Mouse (Mus musculus) heart, embryonic 11.5 days (tissue): ENCODE measurements around the gene Cdhr4. TPM values are rescaled to one million over a fixed set of nuclear protein-coding genes. Genes with fewer than 3 reads are reported as not detected.

Experiments used
- ATAC-seq: fragments of 200-750 bp; cut with Nextera tagmentation; replicated peaks from 2 replicates; pipeline ENCODE4 v1.8.0; 2017; ENCODE audit warnings: moderate library complexity; ENCODE audit not compliant: insufficient number of reproducible peaks, low FRiP score, low TSS enrichment
- H3K27ac ChIP-seq: fragments of 300-500 bp; sonication (generic); 2 replicates; pipeline ENCODE4 v1.5.1; 2014; ENCODE audit warnings: mild to moderate bottlenecking, low read depth, low read length
- H3K27me3 ChIP-seq: fragments of 300-500 bp; sonication (generic); 2 replicates; pipeline ENCODE4 v1.6.1; 2014; ENCODE audit warnings: mild to moderate bottlenecking, low read length, mixed read lengths; ENCODE audit not compliant: control insufficient read depth, insufficient read depth
- H3K36me3 ChIP-seq: fragments of 300-500 bp; sonication (generic); 2 replicates; pipeline ENCODE4 v1.6.1; 2014; ENCODE audit warnings: mild to moderate bottlenecking, low read length, moderate library complexity, mixed read lengths; ENCODE audit not compliant: control insufficient read depth, insufficient read depth
- H3K4me1 ChIP-seq: fragments of 300-500 bp; sonication (generic); 2 replicates; pipeline ENCODE4 v1.6.1; 2014; ENCODE audit warnings: low read length; ENCODE audit not compliant: control insufficient read depth, insufficient read depth
- H3K4me2 ChIP-seq: fragments of 300-500 bp; sonication (generic); 2 replicates; pipeline ENCODE4 v1.6.1; 2014; ENCODE audit warnings: mild to moderate bottlenecking, moderate library complexity
- H3K4me3 ChIP-seq: fragments of 300-500 bp; sonication (generic); 2 replicates; pipeline ENCODE4 v1.5.1; 2014; ENCODE audit warnings: low read depth, low read length
- H3K9ac ChIP-seq: fragments of 300-500 bp; sonication (generic); 2 replicates; pipeline ENCODE4 v1.6.1; 2014; ENCODE audit warnings: mild to moderate bottlenecking, low read depth, low read length, moderate library complexity
- H3K9me3 ChIP-seq: fragments of 300-500 bp; sonication (generic); replicated peaks from 2 replicates; pipeline ENCODE4 v1.6.1; 2016; ENCODE audit warnings: low read length; ENCODE audit not compliant: control insufficient read depth
- WGBS: fragments of 180-500 bp; shearing (Covaris S2); extraction: QIAGEN DNeasy Blood & Tissue Kit; methylation state at CpG from one replicate; pipeline ENCODE4 v1.1.7; 2014; ENCODE audit not compliant: insufficient replicate concordance; 5-methylcytosine and 5-hydroxymethylcytosine counted together
- polyA plus RNA-seq: library from polyadenylated mRNA; unstranded; fragments of >200 nt; fragmentation: Nextera tagmentation; extraction: Ambion mirVana; gene quantifications from 2 replicates; pipeline ENCODE4 v1.2.1, GENCODE M21; 2014

Gene Cdhr4
- polyA plus RNA-seq, 1 experiment from 2014 or later: 7.0 TPM

- Histone ChIP-seq H3K4me1 (peaks cover 22% of the 10 kb centered on the region), H3K9ac (no peak overlapping the region), H3K4me2 (no peak overlapping the region), H3K9me3 (no peaks in the 10 kb centered on the region), H3K27me3 (no peaks in the 10 kb centered on the region), H3K36me3 (peaks cover 37% of the 10 kb centered on the region), H3K27ac (no peak overlapping the region), H3K4me3 (no peak overlapping the region)
- WGBS: 95% methylated on average over 8 of the region's 8 CpGs
- no peak for ATAC-seq
Observed at GRCm38 (mm10) chr9:108044751-108045492, 52.6 kb downstream of the Cdhr4 start.

DNA sequence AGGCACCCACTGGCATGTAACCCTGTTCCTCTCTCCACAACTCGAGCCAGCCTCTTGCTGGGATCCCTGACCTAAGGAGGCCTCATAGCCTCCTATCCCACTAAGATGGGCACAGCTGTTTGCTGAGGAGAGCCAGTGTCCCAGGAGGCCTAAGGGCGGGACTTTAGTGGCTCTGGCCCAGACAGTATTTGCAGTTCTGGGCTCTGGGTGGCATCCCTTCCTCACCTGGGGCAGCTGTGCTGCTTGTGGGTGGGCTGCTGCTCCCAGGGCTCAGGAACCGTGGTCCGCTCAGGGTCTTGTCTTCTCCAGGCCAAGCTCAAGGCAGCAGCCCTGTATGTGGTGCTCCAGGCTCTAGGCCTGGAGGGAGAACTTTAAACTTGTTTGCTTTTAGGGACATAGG is 54.3 kb downstream of the Cdhr4 start:
- H3K27me3 ChIP-seq: no peaks in the 10 kb centered on the region
- H3K36me3 ChIP-seq: peaks cover 31% of the 10 kb centered on the region
- peaks cover 22% of the 10 kb centered on the region for H3K4me1 ChIP-seq
- no peaks in the 10 kb centered on the region for H3K9me3 ChIP-seq
- no peak for ATAC-seq
- no peak overlapping the region for H3K27ac ChIP-seq
- H3K4me2 ChIP-seq: no peak overlapping the region
- 89% methylated on average over 4 of the region's 4 CpGs for WGBS
- H3K4me3 ChIP-seq: no peak overlapping the region
- peak overlapping the region; percentile 23; the same call in 1 of the 2 replicates for H3K9ac ChIP-seq

GRCm38 (mm10) chr9:108047601-108048565 is 55.6 kb downstream of the Cdhr4 start:
- Histone ChIP-seq H3K9ac (peak overlapping the region; percentile 59; the same call in 1 of the 2 replicates), H3K4me2 (peak overlapping the region; percentile 73), H3K27me3 (no peaks in the 10 kb centered on the region), H3K27ac (peak overlapping the region; percentile 60), H3K9me3 (no peaks in the 10 kb centered on the region), H3K4me1 (peaks cover 25% of the 10 kb centered on the region), H3K4me3 (peak overlapping the region; percentile 76), H3K36me3 (peaks cover 26% of the 10 kb centered on the region)
- ATAC-seq: no peak
- 36% methylated on average over 17 of the region's 17 CpGs for WGBS

DNA sequence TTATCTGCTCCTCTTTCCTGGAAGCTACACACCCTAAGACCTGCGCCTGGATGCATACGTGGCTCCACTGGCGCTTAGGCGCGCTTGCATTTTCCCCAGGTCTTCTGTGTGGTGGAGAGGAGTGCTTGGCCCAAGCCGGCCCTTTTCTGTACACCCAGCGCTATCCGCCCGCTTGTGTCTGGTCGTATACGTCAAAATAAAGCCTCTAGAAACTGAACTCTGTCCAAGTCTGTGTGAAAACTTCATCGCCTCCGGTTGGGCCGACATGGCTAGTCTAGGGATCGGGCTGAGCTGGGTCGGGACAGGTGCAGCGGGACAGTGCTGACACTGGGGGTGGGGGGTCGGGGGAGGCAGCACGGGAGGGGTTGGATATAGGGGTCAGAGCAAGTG is 56.3 kb downstream of the Cdhr4 start:
- WGBS: under 1% methylated on average over 19 of the region's 19 CpGs
- H3K36me3 ChIP-seq: peaks cover 26% of the 10 kb centered on the region
- ATAC-seq: peak; percentile 8

GRCm38 (mm10) chr9:108049016-108049455 is 56.7 kb downstream of the Cdhr4 start, which contains the start of gene Gmppb:
Gene Gmppb (plus strand): TSS chr9:108049242.
- H3K4me3 ChIP-seq: peak within 1 kb of the TSS; percentile 76
- peak within 1 kb of the TSS; percentile 60 for H3K27ac ChIP-seq
- peak; percentile 90 for ATAC-seq
- H3K4me2 ChIP-seq: peak within 1 kb of the TSS; percentile 73
- peaks cover 28% of the 10 kb centered on the region for H3K36me3 ChIP-seq
- H3K4me1 ChIP-seq: peaks cover 34% of the 10 kb centered on the region
- WGBS: under 1% methylated on average over 39 of the region's 39 CpGs
- peak within 1 kb of the TSS; percentile 79 for H3K9ac ChIP-seq
- H3K9me3 ChIP-seq: no peaks in the 10 kb centered on the region
- H3K27me3 ChIP-seq: no peaks in the 10 kb centered on the region

More for the DNA sequence above, 56.3 kb downstream of the Cdhr4 start:
- Histone ChIP-seq H3K9ac (peak overlapping the region; percentile 59; the same call in 1 of the 2 replicates), H3K4me3 (peak overlapping the region; percentile 76), H3K27ac (peak overlapping the region; percentile 60), H3K4me2 (peak overlapping the region; percentile 73), H3K4me1 (peaks cover 32% of the 10 kb centered on the region), H3K9me3 (no peaks in the 10 kb centered on the region), H3K27me3 (no peaks in the 10 kb centered on the region)

Other genes with a start within 250 kb of the Cdhr4 start
- gene Rbm5, start 221.5 kb upstream of the Cdhr4 start, polyA plus RNA-seq: 113 and 135 TPM in 2 replicates
- 46.0 and 51.3 TPM in 2 replicates for gene Rbm6, start 119.3 kb upstream of the Cdhr4 start, polyA plus RNA-seq
- gene Mon1a, start 104.3 kb upstream of the Cdhr4 start, polyA plus RNA-seq: 9.6 and 11.9 TPM in 2 replicates
- 1.3 and 1.6 TPM in 2 replicates for gene Mst1r, start 85.6 kb upstream of the Cdhr4 start, polyA plus RNA-seq
- not detected in 2 replicates for gene Actl11, start 64.0 kb upstream of the Cdhr4 start, polyA plus RNA-seq
- 0.46 and 0.70 TPM in 2 replicates for gene Camkv, start 56.8 kb upstream of the Cdhr4 start, polyA plus RNA-seq
- 14.5 and 16.7 TPM in 2 replicates for gene Traip, start 42.4 kb upstream of the Cdhr4 start, polyA plus RNA-seq
- gene Uba7, start 17.0 kb upstream of the Cdhr4 start, polyA plus RNA-seq: 43.9 and 47.8 TPM in 2 replicates
- gene Gm20661, start 9.4 kb upstream of the Cdhr4 start, polyA plus RNA-seq: 3.2 and 4.0 TPM in 2 replicates
- gene Inka1, start 6.6 kb upstream of the Cdhr4 start, polyA plus RNA-seq: 66.6 and 66.8 TPM in 2 replicates
- gene Gm20662, start 3.9 kb downstream of the Cdhr4 start, polyA plus RNA-seq: 0.52 and 0.90 TPM in 2 replicates
- 17.0 and 25.5 TPM in 2 replicates for gene Ip6k1, start 10.0 kb downstream of the Cdhr4 start, polyA plus RNA-seq
- gene Gmppb, start 56.7 kb downstream of the Cdhr4 start, polyA plus RNA-seq: 24.0 and 24.5 TPM in 2 replicates
- gene Amigo3, start 60.7 kb downstream of the Cdhr4 start, polyA plus RNA-seq: 1.1 and 1.9 TPM in 2 replicates
- gene Mst1, start 87.9 kb downstream of the Cdhr4 start, polyA plus RNA-seq: 1.4 and 1.8 TPM in 2 replicates
- 23.4 and 27.2 TPM in 2 replicates for gene Rnf123, start 90.8 kb downstream of the Cdhr4 start, polyA plus RNA-seq
- 64.5 and 70.7 TPM in 2 replicates for gene Apeh, start 102.1 kb downstream of the Cdhr4 start, polyA plus RNA-seq
- 0.58 and 0.77 TPM in 2 replicates for gene Bsn, start 197.9 kb downstream of the Cdhr4 start, polyA plus RNA-seq